Mouse (Mus musculus) heart, embryonic 12.5 days (tissue): Measurements from ENCODE around the gene Olfr1188. TPM values are rescaled to one million over a fixed set of nuclear protein-coding genes. Genes with fewer than 3 reads are reported as not detected.
"Not testable (repeated sequence)": the region's sequence is repeated elsewhere in the genome, so short reads cannot be mapped to it uniquely, and the experiment has no call there.

ENCODE experiments used
- ATAC-seq: fragments of 200-750 bp; cut with Nextera tagmentation; 2 replicates; pipeline ENCODE4 v1.8.0; 2017; ENCODE audit warnings: moderate TSS enrichment, moderate library complexity; ENCODE audit not compliant: insufficient number of reproducible peaks, low FRiP score
- H3K27ac ChIP-seq: fragments of 300-500 bp; sonication (generic); 2 replicates; pipeline ENCODE4 v1.5.1; 2016; ENCODE audit warnings: mild to moderate bottlenecking, moderate library complexity; ENCODE audit not compliant: poor library complexity, severe bottlenecking
- H3K27me3 ChIP-seq: fragments of 300-500 bp; sonication (generic); replicated peaks from 2 replicates; pipeline ENCODE4 v1.6.1; 2016; ENCODE audit warnings: mild to moderate bottlenecking, moderate library complexity
- H3K36me3 ChIP-seq: fragments of 300-500 bp; sonication (generic); 2 replicates; pipeline ENCODE4 v1.6.1; 2016; ENCODE audit warnings: mild to moderate bottlenecking, moderate library complexity
- H3K4me1 ChIP-seq: fragments of 300-500 bp; sonication (generic); replicated peaks from 2 replicates; pipeline ENCODE4 v1.6.1; 2016; ENCODE audit warnings: mild to moderate bottlenecking
- H3K4me2 ChIP-seq: fragments of 300-500 bp; sonication (generic); 2 replicates; pipeline ENCODE4 v1.6.1; 2016; ENCODE audit warnings: mild to moderate bottlenecking, moderate library complexity
- H3K4me3 ChIP-seq: fragments of 300-500 bp; sonication (generic); 2 replicates; pipeline ENCODE4 v1.5.1; 2016; ENCODE audit warnings: mild to moderate bottlenecking
- H3K9ac ChIP-seq: fragments of 300-500 bp; sonication (generic); 2 replicates; pipeline ENCODE4 v1.6.1; 2016; ENCODE audit warnings: mild to moderate bottlenecking, moderate library complexity
- H3K9me3 ChIP-seq: fragments of 300-500 bp; sonication (generic); replicated peaks from 2 replicates; pipeline ENCODE4 v1.6.1; 2016; ENCODE audit warnings: mild to moderate bottlenecking, moderate library complexity
- WGBS: fragments of 180-500 bp; shearing (Covaris S2); methylation state at CpG from one replicate; pipeline ENCODE4 v1.1.7; 2016; 5-methylcytosine and 5-hydroxymethylcytosine counted together
- polyA plus RNA-seq: library from polyadenylated mRNA; unstranded; fragments of >200 nt; fragmentation: Nextera tagmentation; extraction: Ambion mirVana; gene quantifications from 2 replicates; pipeline ENCODE4 v1.2.1, GENCODE M21; 2016

Gene Olfr1188
- polyA plus RNA-seq, result not detected in 2 replicates

GRCm38 (mm10) chr2:88556635-88557034 is at the start of gene Olfr1188:
Gene Olfr1188, plus strand, starts transcription at chr2:88556935.
- no peaks in the 10 kb centered on the region for H3K27me3 ChIP-seq
- H3K9ac ChIP-seq, result no peak within 1 kb of the TSS
- no peak within 1 kb of the TSS for H3K4me3 ChIP-seq
- no peaks in the 10 kb centered on the region for H3K36me3 ChIP-seq
- H3K4me1 ChIP-seq, result no peaks in the 10 kb centered on the region
- no peaks in the 10 kb centered on the region for H3K9me3 ChIP-seq
- H3K27ac ChIP-seq, result no peak within 1 kb of the TSS
- WGBS, result 71% methylated on average over 2 of the region's 2 CpGs
- H3K4me2 ChIP-seq, result no peak within 1 kb of the TSS
- no peak for ATAC-seq

GRCm38 (mm10) chr2:88518251-88518650 is 38.5 kb upstream of the Olfr1188 start, which contains the start of gene Olfr1186:
Gene Olfr1186, plus strand, starts transcription at chr2:88518551.
- WGBS, result 67% methylated on average over 2 of the region's 2 CpGs
- Histone ChIP-seq H3K9ac (no peak within 1 kb of the TSS), H3K4me3 (no peak within 1 kb of the TSS), H3K27me3 (no peaks in the 10 kb centered on the region), H3K36me3 (no peaks in the 10 kb centered on the region), H3K27ac (no peak within 1 kb of the TSS), H3K4me2 (no peak within 1 kb of the TSS), H3K9me3 (no peaks in the 10 kb centered on the region), H3K4me1 (no peaks in the 10 kb centered on the region)
- ATAC-seq, result no peak

GRCm38 (mm10) chr2:88525720-88526119 is 31.0 kb upstream of the Olfr1188 start:
- no peak overlapping the region for H3K27ac ChIP-seq
- H3K4me1 ChIP-seq, result no peaks in the 10 kb centered on the region
- ATAC-seq, result no peak
- no peaks in the 10 kb centered on the region for H3K27me3 ChIP-seq
- WGBS, result 60% methylated on average over 3 of the region's 3 CpGs
- no peak overlapping the region for H3K9ac ChIP-seq
- H3K9me3 ChIP-seq, result peaks cover 5% of the 10 kb centered on the region; the same call in 1 of the 2 replicates
- H3K4me2 ChIP-seq, result no peak overlapping the region
- H3K4me3 ChIP-seq, result no peak overlapping the region
- H3K36me3 ChIP-seq, result no peaks in the 10 kb centered on the region

DNA sequence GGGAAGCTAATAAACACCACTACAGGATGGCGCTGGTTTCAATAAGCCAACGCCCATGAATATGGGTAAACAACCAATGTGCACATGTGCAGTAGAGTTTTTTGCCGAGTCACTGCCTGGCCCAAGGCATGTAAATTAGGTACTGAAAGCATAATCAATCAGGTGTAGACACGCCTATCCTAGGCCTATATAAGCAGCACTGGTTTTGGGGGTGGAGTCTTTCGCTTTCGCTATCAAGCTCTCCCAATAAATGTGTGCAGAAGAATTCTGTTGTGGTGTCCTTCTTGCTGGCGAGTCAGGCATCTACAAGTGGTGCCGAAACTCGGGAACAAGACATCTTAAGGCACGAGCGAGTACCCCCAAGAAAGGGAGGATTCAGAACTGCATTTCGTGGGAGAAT is 16.0 kb downstream of the Olfr1188 start:
- H3K36me3 ChIP-seq, H3K4me3 ChIP-seq, ATAC-seq, H3K4me1 ChIP-seq, H3K9me3 ChIP-seq, H3K27ac ChIP-seq, H3K4me2 ChIP-seq, H3K9ac ChIP-seq, H3K27me3 ChIP-seq: not testable (repeated sequence)
- 81% methylated on average over 12 of the region's 12 CpGs for WGBS

DNA sequence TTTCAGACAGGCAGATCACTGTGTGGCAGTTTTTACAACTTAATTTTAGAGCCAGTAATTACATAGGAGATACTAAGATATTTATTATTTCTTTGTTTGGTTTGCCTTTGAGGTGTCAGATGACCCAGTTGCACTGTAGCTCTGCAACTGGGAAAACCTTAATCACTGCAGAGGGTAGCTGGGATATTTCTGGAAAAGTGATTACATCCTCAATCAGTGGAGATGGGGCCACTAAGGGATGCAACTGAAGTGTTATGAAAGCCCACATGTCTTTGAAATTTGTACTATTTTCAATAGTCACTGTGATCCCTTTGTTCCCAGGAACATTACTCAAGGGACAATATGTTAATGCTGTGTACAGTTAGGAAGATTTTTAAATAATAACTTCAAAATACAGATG is 29.4 kb downstream of the Olfr1188 start, which contains the start of gene Olfr1189:
Gene Olfr1189 (plus strand): TSS at position 301 of the 400 bp plus-strand sequence.
- H3K27ac ChIP-seq, result no peak within 1 kb of the TSS
- H3K9me3 ChIP-seq, result 0 out of 2 replicates have a peak, but pooled peaks cover 2% of the 10 kb centered on the region
- H3K4me2 ChIP-seq, result no peak within 1 kb of the TSS
- no peak within 1 kb of the TSS for H3K4me3 ChIP-seq
- no peaks in the 10 kb centered on the region for H3K4me1 ChIP-seq
- H3K27me3 ChIP-seq, result no peaks in the 10 kb centered on the region
- no peak for ATAC-seq
- no peak within 1 kb of the TSS for H3K9ac ChIP-seq
- H3K36me3 ChIP-seq, result no peaks in the 10 kb centered on the region

Other genes starting within 250 kb of the Olfr1188 start
- not detected in 2 replicates for gene Olfr1174-ps, start 241.8 kb upstream of the Olfr1188 start, polyA plus RNA-seq
- not detected in 2 replicates for gene Olfr1175-ps, start 229.7 kb upstream of the Olfr1188 start, polyA plus RNA-seq
- gene Olfr1176, start 220.2 kb upstream of the Olfr1188 start, polyA plus RNA-seq, result not detected in 2 replicates
- gene Olfr1177-ps, start 210.4 kb upstream of the Olfr1188 start, polyA plus RNA-seq, result not detected in 2 replicates
- not detected in 2 replicates for gene Olfr1178, start 169.9 kb upstream of the Olfr1188 start, polyA plus RNA-seq
- not detected in 2 replicates for gene Olfr1179, start 150.5 kb upstream of the Olfr1188 start, polyA plus RNA-seq
- gene Olfr1180, start 137.8 kb upstream of the Olfr1188 start, polyA plus RNA-seq, result not detected in 2 replicates
- gene Olfr1181, start 130.8 kb upstream of the Olfr1188 start, polyA plus RNA-seq, result not detected in 2 replicates
- gene Gm13757, start 107.8 kb upstream of the Olfr1188 start, polyA plus RNA-seq, result not detected in 2 replicates
- not detected in 2 replicates for gene Olfr1183, start 102.1 kb upstream of the Olfr1188 start, polyA plus RNA-seq
- gene Olfr1184, start 73.3 kb upstream of the Olfr1188 start, polyA plus RNA-seq, result not detected in 2 replicates
- gene Olfr1185-ps1, start 63.6 kb upstream of the Olfr1188 start, polyA plus RNA-seq, result not detected in 2 replicates
- gene Olfr1186, start 38.4 kb upstream of the Olfr1188 start, polyA plus RNA-seq, result not detected in 2 replicates
- not detected in 2 replicates for gene Olfr1189, start 29.5 kb downstream of the Olfr1188 start, polyA plus RNA-seq
- not detected in 2 replicates for gene Olfr1191-ps1, start 83.6 kb downstream of the Olfr1188 start, polyA plus RNA-seq
- not detected in 2 replicates for gene Olfr1192-ps1, start 91.6 kb downstream of the Olfr1188 start, polyA plus RNA-seq
- not detected in 2 replicates for gene Olfr1193, start 118.7 kb downstream of the Olfr1188 start, polyA plus RNA-seq
- gene Olfr1195, start 132.3 kb downstream of the Olfr1188 start, polyA plus RNA-seq, result not detected in 2 replicates
- gene Olfr1196, start 147.7 kb downstream of the Olfr1188 start, polyA plus RNA-seq, result not detected in 2 replicates
- not detected in 2 replicates for gene Olfr1197, start 175.4 kb downstream of the Olfr1188 start, polyA plus RNA-seq
- not detected in 2 replicates for gene Olfr1198, start 194.4 kb downstream of the Olfr1188 start, polyA plus RNA-seq
- gene Olfr1199, start 203.5 kb downstream of the Olfr1188 start, polyA plus RNA-seq, result not detected in 2 replicates
- gene Olfr1200, start 213.6 kb downstream of the Olfr1188 start, polyA plus RNA-seq, result not detected in 2 replicates
- gene Olfr1201, start 236.1 kb downstream of the Olfr1188 start, polyA plus RNA-seq, result not detected in 2 replicates